Mouse (Mus musculus): ENCODE measurements at regions not wholly inside any gene's neighbourhood (a gene's known extent, or its start where the extent isn't known, plus 50 kb on each side); places are given as distances from the start of the nearest gene placed in this dataset.

GRCm38 (mm10) chr7:83075159-83075952 is 208.2 kb downstream of the Mex3b start:
- no peak overlapping the region for H3K9ac ChIP-seq (ENCODE audit: low read length)
- no peak overlapping the region for H3K4me3 ChIP-seq (ENCODE audit: low read depth, low read length)
- H3K9me3 ChIP-seq (ENCODE audit: control insufficient read depth, low read length) = no peaks in the 10 kb centered on the region
- H3K4me2 ChIP-seq (ENCODE audit: low read depth, severe bottlenecking) = no peak overlapping the region
- 83% methylated on average over 4 of the region's 4 CpGs for WGBS
- H3K27ac ChIP-seq (replicated peaks; ENCODE audit: low read depth, low read length) = no peak overlapping the region
- H3K27me3 ChIP-seq (ENCODE audit: control insufficient read depth, insufficient read depth, low read length) = no peaks in the 10 kb centered on the region
- H3K4me1 ChIP-seq (ENCODE audit: control insufficient read depth, insufficient read depth, low read length) = 0 out of 2 replicates have a peak, but pooled peaks cover 3% of the 10 kb centered on the region
- no peak for ATAC-seq (ENCODE audit: insufficient number of reproducible peaks, low FRiP score, low TSS enrichment, low read depth)
- no peak for DNase-seq (ENCODE audit: low spot score)
- no peaks in the 10 kb centered on the region for H3K36me3 ChIP-seq (ENCODE audit: control insufficient read depth, insufficient read depth, low read length)

- Histone ChIP-seq H3K27me3 (ENCODE audit: control insufficient read depth, insufficient read depth, low read length) (no peaks in the 10 kb centered on the region), H3K36me3 (ENCODE audit: control insufficient read depth, insufficient read depth, low read length) (no peaks in the 10 kb centered on the region), H3K4me1 (ENCODE audit: control insufficient read depth, insufficient read depth, low read length) (0 out of 2 replicates have a peak, but pooled peaks cover 3% of the 10 kb centered on the region), H3K4me2 (ENCODE audit: low read depth, severe bottlenecking) (no peak overlapping the region), H3K4me3 (ENCODE audit: low read depth, low read length) (no peak overlapping the region), H3K27ac (replicated peaks; ENCODE audit: low read depth, low read length) (no peak overlapping the region), H3K9me3 (ENCODE audit: control insufficient read depth, low read length) (no peaks in the 10 kb centered on the region), H3K9ac (ENCODE audit: low read length) (no peak overlapping the region)
- DNase-seq (ENCODE audit: low spot score) (no peak), ATAC-seq (ENCODE audit: insufficient number of reproducible peaks, low FRiP score, low TSS enrichment, low read depth) (no peak)
- WGBS = 58% methylated on average over 11 of the region's 11 CpGs
Measured at GRCm38 (mm10) chr7:83077035-83077918, 210.1 kb downstream of the Mex3b start.

DNA sequence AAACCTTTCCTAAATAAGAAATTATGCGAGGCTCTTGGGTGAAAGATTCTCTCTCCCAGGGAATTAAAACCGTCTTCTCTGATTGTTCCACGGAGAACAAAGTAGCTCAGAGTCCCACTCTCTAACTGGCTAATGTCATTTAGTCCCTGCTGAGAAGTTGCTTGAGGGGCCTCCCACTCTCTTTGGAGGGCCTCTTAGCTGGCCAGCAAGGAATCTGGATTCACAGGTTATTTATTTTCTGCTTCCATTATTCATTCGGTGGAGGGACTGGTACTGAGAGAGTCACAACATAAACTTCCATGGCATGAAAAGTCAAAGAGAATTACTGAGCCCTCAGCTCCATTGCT is 210.8 kb downstream of the Mex3b start:
- Histone ChIP-seq H3K4me3 (ENCODE audit: low read depth, low read length) (no peak overlapping the region), H3K9me3 (ENCODE audit: control insufficient read depth, low read length) (no peaks in the 10 kb centered on the region), H3K4me1 (ENCODE audit: control insufficient read depth, insufficient read depth, low read length) (0 out of 2 replicates have a peak, but pooled peaks cover 3% of the 10 kb centered on the region), H3K4me2 (ENCODE audit: low read depth, severe bottlenecking) (no peak overlapping the region), H3K27me3 (ENCODE audit: control insufficient read depth, insufficient read depth, low read length) (no peaks in the 10 kb centered on the region), H3K36me3 (ENCODE audit: control insufficient read depth, insufficient read depth, low read length) (no peaks in the 10 kb centered on the region), H3K27ac (replicated peaks; ENCODE audit: low read depth, low read length) (no peak overlapping the region), H3K9ac (ENCODE audit: low read length) (no peak overlapping the region)
- DNase-seq (ENCODE audit: low spot score) = no peak
- 47% methylated on average over 4 of the region's 4 CpGs for WGBS
- ATAC-seq (ENCODE audit: insufficient number of reproducible peaks, low FRiP score, low TSS enrichment, low read depth) = no peak

DNA sequence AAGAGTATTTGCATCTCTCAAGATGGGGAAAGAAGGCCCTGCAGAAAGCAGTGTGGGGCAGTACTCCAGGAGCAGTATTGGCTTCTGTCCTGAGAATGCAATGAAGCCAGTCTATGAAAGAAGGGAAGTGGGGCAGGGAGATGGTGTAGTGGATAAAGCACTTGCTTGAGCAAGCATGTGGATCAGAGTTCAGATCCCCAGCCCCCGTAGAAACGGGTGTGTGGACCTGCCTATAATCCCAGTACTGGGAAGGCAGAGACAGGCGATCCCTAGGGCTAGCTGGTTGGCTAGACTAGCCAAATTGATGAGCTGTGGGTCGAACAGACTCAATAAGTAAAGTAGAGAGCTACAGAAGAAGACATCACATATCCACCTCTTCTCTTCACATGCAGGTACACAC is 211.6 kb downstream of the Mex3b start:
- no peak overlapping the region for H3K4me2 ChIP-seq (ENCODE audit: low read depth, severe bottlenecking)
- no peak overlapping the region for H3K9ac ChIP-seq (ENCODE audit: low read length)
- no peak overlapping the region for H3K27ac ChIP-seq (replicated peaks; ENCODE audit: low read depth, low read length)
- H3K4me1 ChIP-seq (ENCODE audit: control insufficient read depth, insufficient read depth, low read length) = 0 out of 2 replicates have a peak, but pooled peaks cover 3% of the 10 kb centered on the region
- DNase-seq (ENCODE audit: low spot score) (no peak), ATAC-seq (ENCODE audit: insufficient number of reproducible peaks, low FRiP score, low TSS enrichment, low read depth) (no peak)
- WGBS = 89% methylated on average over 4 of the region's 4 CpGs
- H3K36me3 ChIP-seq (ENCODE audit: control insufficient read depth, insufficient read depth, low read length) = no peaks in the 10 kb centered on the region
- no peak overlapping the region for H3K4me3 ChIP-seq (ENCODE audit: low read depth, low read length)
- H3K27me3 ChIP-seq (ENCODE audit: control insufficient read depth, insufficient read depth, low read length) = no peaks in the 10 kb centered on the region
- no peaks in the 10 kb centered on the region for H3K9me3 ChIP-seq (ENCODE audit: control insufficient read depth, low read length)

GRCm38 (mm10) chr7:83079842-83080241 is 212.7 kb downstream of the Mex3b start:
- Histone ChIP-seq H3K27ac (replicated peaks; ENCODE audit: low read depth, low read length) (no peak overlapping the region), H3K4me3 (ENCODE audit: low read depth, low read length) (no peak overlapping the region), H3K4me1 (ENCODE audit: control insufficient read depth, insufficient read depth, low read length) (0 out of 2 replicates have a peak, but pooled peaks cover 3% of the 10 kb centered on the region), H3K4me2 (ENCODE audit: low read depth, severe bottlenecking) (no peak overlapping the region), H3K36me3 (ENCODE audit: control insufficient read depth, insufficient read depth, low read length) (no peaks in the 10 kb centered on the region), H3K27me3 (ENCODE audit: control insufficient read depth, insufficient read depth, low read length) (no peaks in the 10 kb centered on the region), H3K9me3 (ENCODE audit: control insufficient read depth, low read length) (no peaks in the 10 kb centered on the region), H3K9ac (ENCODE audit: low read length) (no peak overlapping the region)
- 82% methylated on average over 1 of the region's 1 CpGs for WGBS
- ATAC-seq (ENCODE audit: insufficient number of reproducible peaks, low FRiP score, low TSS enrichment, low read depth) (no peak), DNase-seq (ENCODE audit: low spot score) (no peak)

DNA sequence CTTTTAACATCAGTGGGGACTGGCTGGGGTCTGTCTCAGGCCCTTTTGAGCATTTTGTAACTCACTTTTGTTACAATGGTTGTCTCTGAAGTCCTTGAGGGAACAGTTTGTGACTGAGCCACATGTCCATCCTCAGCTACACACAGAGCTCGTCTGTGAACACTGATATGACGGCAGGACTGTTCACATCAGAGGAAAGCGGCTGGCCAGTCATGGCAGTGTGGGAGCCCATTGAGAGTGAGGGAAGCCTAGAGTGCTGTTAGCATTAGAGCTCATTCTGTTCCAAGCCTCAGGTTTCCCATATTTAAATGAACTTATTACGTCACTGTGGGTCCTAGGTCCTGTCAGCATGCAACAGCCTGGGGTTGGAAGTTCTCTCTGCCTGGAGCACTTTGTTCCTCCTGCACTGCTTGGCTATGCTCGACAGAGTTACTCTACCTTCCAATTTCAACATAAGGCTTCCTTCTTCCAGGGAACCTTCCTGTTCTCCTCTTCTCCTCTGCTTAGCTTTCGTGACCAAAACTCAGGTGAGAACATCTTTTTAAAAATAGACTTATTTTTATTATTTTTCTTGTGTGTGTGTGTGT is 217.5 kb downstream of the Mex3b start:
- no peak overlapping the region for H3K4me2 ChIP-seq (ENCODE audit: low read depth, severe bottlenecking)
- no peak overlapping the region for H3K4me3 ChIP-seq (ENCODE audit: low read depth, low read length)
- DNase-seq (ENCODE audit: low spot score) (no peak), ATAC-seq (ENCODE audit: insufficient number of reproducible peaks, low FRiP score, low TSS enrichment, low read depth) (no peak)
- H3K27me3 ChIP-seq (ENCODE audit: control insufficient read depth, insufficient read depth, low read length) = no peaks in the 10 kb centered on the region
- no peak overlapping the region for H3K9ac ChIP-seq (ENCODE audit: low read length)
- H3K9me3 ChIP-seq (ENCODE audit: control insufficient read depth, low read length) = no peaks in the 10 kb centered on the region
- WGBS = 75% methylated on average over 6 of the region's 6 CpGs
- H3K27ac ChIP-seq (replicated peaks; ENCODE audit: low read depth, low read length) = no peak overlapping the region
- H3K36me3 ChIP-seq (ENCODE audit: control insufficient read depth, insufficient read depth, low read length) = no peaks in the 10 kb centered on the region
- H3K4me1 ChIP-seq (ENCODE audit: control insufficient read depth, insufficient read depth, low read length) = peaks cover 4% of the 10 kb centered on the region; the same call in 1 of the 2 replicates

DNA sequence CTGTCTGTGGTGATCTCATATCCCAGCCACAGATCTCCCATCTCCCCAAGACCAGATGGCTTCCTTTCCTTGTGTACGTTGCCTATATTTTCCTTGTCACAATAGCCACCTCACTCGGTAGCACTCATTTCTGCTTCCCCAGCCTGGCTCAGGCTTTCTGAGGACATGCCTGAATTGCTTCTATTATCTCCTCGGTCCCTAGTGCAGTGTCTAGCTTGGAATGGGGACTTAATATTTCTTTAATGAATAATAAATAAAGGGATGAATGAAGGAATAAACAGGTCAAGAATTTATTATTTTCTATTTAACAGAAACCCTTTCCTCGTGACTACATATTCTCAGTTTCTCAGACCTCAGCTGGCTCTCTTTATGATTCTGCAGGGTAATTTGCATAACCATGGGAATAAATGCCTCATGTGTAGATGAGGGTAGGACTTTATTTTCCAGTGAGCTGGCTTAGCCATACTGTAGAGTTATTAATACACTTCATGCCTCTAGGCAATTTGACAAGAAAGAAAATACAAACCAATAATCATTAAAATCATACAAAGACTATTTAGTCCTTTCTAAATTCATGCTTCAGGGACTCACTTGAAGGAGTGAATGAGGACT is 218.5 kb downstream of the Mex3b start:
- Histone ChIP-seq H3K4me3 (ENCODE audit: low read depth, low read length) (no peak overlapping the region), H3K4me1 (ENCODE audit: control insufficient read depth, insufficient read depth, low read length) (peaks cover 5% of the 10 kb centered on the region; the same call in 1 of the 2 replicates), H3K36me3 (ENCODE audit: control insufficient read depth, insufficient read depth, low read length) (no peaks in the 10 kb centered on the region), H3K27ac (replicated peaks; ENCODE audit: low read depth, low read length) (no peak overlapping the region), H3K4me2 (ENCODE audit: low read depth, severe bottlenecking) (no peak overlapping the region), H3K27me3 (ENCODE audit: control insufficient read depth, insufficient read depth, low read length) (no peaks in the 10 kb centered on the region), H3K9ac (ENCODE audit: low read length) (no peak overlapping the region), H3K9me3 (ENCODE audit: control insufficient read depth, low read length) (no peaks in the 10 kb centered on the region)
- WGBS = 87% methylated on average over 4 of the region's 4 CpGs
- no peak for DNase-seq (ENCODE audit: low spot score)
- no peak for ATAC-seq (ENCODE audit: insufficient number of reproducible peaks, low FRiP score, low TSS enrichment, low read depth)

DNA sequence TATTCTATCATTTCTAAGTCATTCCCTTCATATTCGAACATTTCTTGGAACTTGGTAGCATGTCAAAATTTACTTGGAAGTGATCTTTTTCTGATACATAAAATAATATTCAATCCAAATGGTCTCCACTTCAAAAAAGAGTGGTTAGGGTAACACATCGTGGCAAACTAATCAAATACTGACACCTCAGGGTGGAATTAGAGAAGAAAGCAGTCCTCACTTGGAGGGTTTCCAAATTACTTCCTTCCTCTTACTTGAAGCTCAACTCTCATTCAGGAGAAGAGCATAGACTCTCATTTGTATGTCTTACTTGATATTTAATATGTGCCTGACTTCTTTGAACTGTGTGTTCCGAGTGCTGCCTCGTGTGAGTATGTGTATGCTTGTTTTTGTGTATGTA is 220.3 kb downstream of the Mex3b start:
- H3K36me3 ChIP-seq (ENCODE audit: control insufficient read depth, insufficient read depth, low read length) = no peaks in the 10 kb centered on the region
- no peak overlapping the region for H3K4me2 ChIP-seq (ENCODE audit: low read depth, severe bottlenecking)
- H3K27ac ChIP-seq (replicated peaks; ENCODE audit: low read depth, low read length) = no peak overlapping the region
- H3K4me1 ChIP-seq (ENCODE audit: control insufficient read depth, insufficient read depth, low read length) = peaks cover 5% of the 10 kb centered on the region; the same call in 1 of the 2 replicates
- H3K9ac ChIP-seq (ENCODE audit: low read length) = no peak overlapping the region
- ATAC-seq (ENCODE audit: insufficient number of reproducible peaks, low FRiP score, low TSS enrichment, low read depth) = no peak
- WGBS = 76% methylated on average over 4 of the region's 4 CpGs
- no peak overlapping the region for H3K4me3 ChIP-seq (ENCODE audit: low read depth, low read length)
- no peaks in the 10 kb centered on the region for H3K27me3 ChIP-seq (ENCODE audit: control insufficient read depth, insufficient read depth, low read length)
- DNase-seq (ENCODE audit: low spot score) = no peak
- no peaks in the 10 kb centered on the region for H3K9me3 ChIP-seq (ENCODE audit: control insufficient read depth, low read length)
